8 mouse cellular contexts compared by ENCODE assay signal in genomic region chr13:37778594-37779231, GRCm38 (mm10). TPM values are rescaled to one million over a fixed set of nuclear protein-coding genes. Genes with fewer than 3 reads are reported as not detected.
A peak's percentile ranks its signal among the peaks of the same experiment; 100 is the strongest.
DNase-seq lines count a peak whose midpoint lies in the region; ATAC-seq and TF ChIP-seq lines count a peak whose summit lies in the region.

No protein-coding gene starts in this region.

- peaks cover 33% of the 10 kb centered on the region for H3K27me3 ChIP-seq in forebrain, embryonic 11.5 days (ENCODE audit: control insufficient read depth, insufficient read depth, low read length)
- no peaks in the 10 kb centered on the region for H3K27me3 ChIP-seq in heart, postnatal 0 days (ENCODE audit: control insufficient read depth, insufficient read depth, low read length)
- H3K27me3 ChIP-seq in neural tube, embryonic 13.5 days: peaks cover 43% of the 10 kb centered on the region

- TF ChIP-seq EP300 in heart, postnatal 0 days (IDR thresholded peaks at IDR 0.05; ENCODE audit: low read depth): no peak

- H3K27ac ChIP-seq in forebrain, embryonic 11.5 days (ENCODE audit: low read depth, low read length): no peak overlapping the region
- peak overlapping the region; percentile 36 for H3K27ac ChIP-seq in heart, postnatal 0 days (ENCODE audit: low read depth)
- H3K27ac ChIP-seq in neural tube, embryonic 13.5 days (replicated peaks): no peak overlapping the region

- H3K4me2 ChIP-seq in forebrain, embryonic 11.5 days (ENCODE audit: low read depth, low read length, severe bottlenecking): peak overlapping the region; percentile 100
- peak overlapping the region; percentile 96 for H3K4me2 ChIP-seq in heart, postnatal 0 days (ENCODE audit: low read depth, low read length)
- H3K4me2 ChIP-seq in neural tube, embryonic 13.5 days: peak overlapping the region; percentile 99

- TF ChIP-seq CTCF in heart, postnatal 0 days (IDR thresholded peaks at IDR 0.05; ENCODE audit: low read depth): no peak
- no peak for TF ChIP-seq CTCF in lung, adult 2 months (IDR thresholded peaks at IDR 0.05; ENCODE audit: insufficient read depth, low read length)

- under 1% methylated on average over 32 of the region's 33 CpGs for WGBS in forebrain, embryonic 11.5 days
- under 1% methylated on average over 32 of the region's 33 CpGs for WGBS in heart, postnatal 0 days
- under 1% methylated on average over 33 of the region's 33 CpGs for WGBS in lung, adult 2 months
- WGBS in neural tube, embryonic 13.5 days: under 1% methylated on average over 32 of the region's 33 CpGs

- H3K4me1 ChIP-seq in forebrain, embryonic 11.5 days (replicated peaks; ENCODE audit: control insufficient read depth, insufficient read depth, low read length): peaks cover 5% of the 10 kb centered on the region; the same call in 1 of the 2 replicates
- H3K4me1 ChIP-seq in heart, postnatal 0 days (ENCODE audit: control insufficient read depth, insufficient read depth): peaks cover 7% of the 10 kb centered on the region
- peaks cover 5% of the 10 kb centered on the region for H3K4me1 ChIP-seq in lung, adult 2 months (ENCODE audit: control insufficient read depth, insufficient read depth, low read length)
- H3K4me1 ChIP-seq in neural tube, embryonic 13.5 days (replicated peaks): peaks cover 16% of the 10 kb centered on the region

- no peak for TF ChIP-seq POLR2A in lung, adult 2 months (IDR thresholded peaks at IDR 0.05; ENCODE audit: borderline replicate concordance, extremely low read depth, low read depth, low read length)

- peak overlapping the region; percentile 51 for H3K4me3 ChIP-seq in forebrain, embryonic 11.5 days (ENCODE audit: low read depth, low read length)
- peak overlapping the region; percentile 61 for H3K4me3 ChIP-seq in heart, postnatal 0 days (ENCODE audit: low read depth, low read length)
- H3K4me3 ChIP-seq in lung, adult 2 months (replicated peaks; ENCODE audit: extremely low read depth, low read depth, low read length): peak overlapping the region; percentile 60
- peak overlapping the region; percentile 50 for H3K4me3 ChIP-seq in neural tube, embryonic 13.5 days

- peak; percentile 79 for ATAC-seq in forebrain, embryonic 11.5 days (replicated peaks; ENCODE audit: low FRiP score)
- ATAC-seq in heart, postnatal 0 days (ENCODE audit: insufficient read depth, low read depth): peak; percentile 70
- ATAC-seq in neural tube, embryonic 13.5 days (ENCODE audit: low read depth): peak; percentile 74

- H3K9me3 ChIP-seq in forebrain, embryonic 11.5 days (ENCODE audit: control insufficient read depth, low read length): no peaks in the 10 kb centered on the region
- no peaks in the 10 kb centered on the region for H3K9me3 ChIP-seq in heart, postnatal 0 days (replicated peaks; ENCODE audit: control insufficient read depth, low read length)
- no peaks in the 10 kb centered on the region for H3K9me3 ChIP-seq in neural tube, embryonic 13.5 days

- H3K9ac ChIP-seq in forebrain, embryonic 11.5 days (ENCODE audit: low read length): peak overlapping the region; percentile 56
- peak overlapping the region; percentile 61 for H3K9ac ChIP-seq in heart, postnatal 0 days (replicated peaks; ENCODE audit: low read depth, low read length)
- peak overlapping the region; percentile 63 for H3K9ac ChIP-seq in neural tube, embryonic 13.5 days

- DNase-seq in CD4-positive, CD25-positive, alpha-beta regulatory T cell, adult 2 months (ENCODE audit: low read depth, low spot score): peak; percentile 42
- DNase-seq in adrenal gland, postnatal 36 days: peak; percentile 52 to 64
- peak; percentile 67 for DNase-seq in forebrain, embryonic 11.5 days (ENCODE audit: low spot score)
- peak; percentile 63 for DNase-seq in heart, postnatal 0 days (ENCODE audit: low spot score)
- DNase-seq in kidney, postnatal 36 days: peak; percentile 36 to 62
- peak; percentile 67 for DNase-seq in lung, adult 2 months
- peak; percentile 71 to 76 for DNase-seq in thymus, postnatal 10 days (ENCODE audit: low spot score in 2 of 2)

- no peaks in the 10 kb centered on the region for H3K36me3 ChIP-seq in forebrain, embryonic 11.5 days (ENCODE audit: control insufficient read depth, insufficient read depth, low read length)
- H3K36me3 ChIP-seq in heart, postnatal 0 days (replicated peaks; ENCODE audit: control insufficient read depth, insufficient read depth, low read length): no peaks in the 10 kb centered on the region
- H3K36me3 ChIP-seq in neural tube, embryonic 13.5 days: no peaks in the 10 kb centered on the region

RNA-seq across cellular contexts. Expression of gene Rreb1, which starts 0.5 kb away (rescaled TPM):
- total RNA-seq in adrenal gland, postnatal 36 days (2021): 10 to 100 TPM; 54.1 to 71.5 TPM
- 6.3 and 7.7 TPM in 2 replicates for polyA plus RNA-seq in forebrain, embryonic 11.5 days (2014; fragmentation: Nextera tagmentation; extraction: Ambion mirVana)
- 18.2 and 21.2 TPM in 2 replicates for total RNA-seq in heart, postnatal 0 days (2014; rRNA removed; ENCODE audit: low replicate concordance)
- 6.7 and 8.7 TPM in 2 replicates for polyA plus RNA-seq in heart, postnatal 0 days (2015; fragmentation: Nextera tagmentation; extraction: Ambion mirVana)
- polyA plus RNA-seq in lung, adult 2 months (2012; rRNA removed): 23.0 and 23.7 TPM in 2 replicates
- 2.7 and 3.7 TPM in 2 replicates for polyA plus RNA-seq in neural tube, embryonic 13.5 days (2015; fragmentation: Nextera tagmentation; extraction: Ambion mirVana)
